Mouse (Mus musculus) lung, postnatal 0 days (tissue): ENCODE measurements around the gene Ruvbl1.

Experiments used
- CTCF ChIP-seq: IDR thresholded peaks from 2 replicates; pipeline ENCODE4 v1.5.1; 2016; ENCODE audit warnings: antibody characterized with exemption, mild to moderate bottlenecking
- EP300 ChIP-seq: IDR thresholded peaks from 2 replicates; pipeline ENCODE4 v1.6.1; 2016; ENCODE audit warnings: antibody characterized with exemption, mild to moderate bottlenecking, control low read depth

DNA sequence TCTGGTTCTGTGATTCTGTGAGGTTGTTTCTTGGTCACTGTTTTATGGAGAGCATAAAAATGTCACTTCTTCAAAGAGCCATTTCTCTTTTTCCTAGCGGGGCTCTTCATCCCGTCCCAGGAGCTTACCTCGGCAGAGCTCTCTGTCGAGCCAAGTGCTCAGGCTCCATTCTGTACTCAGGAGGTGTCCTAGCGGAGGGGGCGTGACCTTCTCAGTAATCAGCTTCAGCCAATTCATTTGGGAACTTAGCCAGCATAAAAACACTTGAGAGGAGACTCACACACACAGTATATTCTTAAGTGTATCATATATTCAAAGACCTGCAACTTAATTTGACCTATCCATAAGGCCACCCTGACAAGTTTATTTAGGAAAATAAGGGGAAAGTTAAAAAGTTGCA lies 15.2 kb downstream of the Ruvbl1 start:
- no peak for TF ChIP-seq CTCF
- TF ChIP-seq EP300: no peak
